Mouse (Mus musculus) hindbrain, embryonic 16.5 days (tissue): ENCODE measurements at regions not wholly inside any gene's neighbourhood (a gene's known extent, or its start where the extent isn't known, plus 50 kb on each side); places are given as distances from the start of the nearest gene placed in this dataset.
A peak's percentile ranks its signal among the peaks of the same experiment; 100 is the strongest.

Source experiments
- ATAC-seq: fragments of 200-750 bp; cut with Nextera tagmentation; 2 replicates; pipeline ENCODE4 v1.8.0; 2017; ENCODE audit warnings: moderate TSS enrichment, moderate library complexity
- H3K27ac ChIP-seq: fragments of 300-500 bp; sonication (generic); 2 replicates; pipeline ENCODE4 v1.5.1; 2014; ENCODE audit warnings: low read depth, mild to moderate bottlenecking, control low read depth, low read length, moderate library complexity
- H3K27me3 ChIP-seq: fragments of 300-500 bp; sonication (generic); replicated peaks from 2 replicates; pipeline ENCODE4 v1.6.1; 2014; ENCODE audit warnings: low read length; ENCODE audit not compliant: control insufficient read depth, insufficient read depth
- H3K36me3 ChIP-seq: fragments of 300-500 bp; sonication (generic); 2 replicates; pipeline ENCODE4 v1.6.1; 2014; ENCODE audit warnings: mild to moderate bottlenecking, low read length, moderate library complexity, mixed read lengths; ENCODE audit not compliant: control insufficient read depth, insufficient read depth
- H3K4me1 ChIP-seq: fragments of 300-500 bp; sonication (generic); 2 replicates; pipeline ENCODE4 v1.6.1; 2014; ENCODE audit warnings: low read depth, low read length; ENCODE audit not compliant: control insufficient read depth, insufficient read depth
- H3K4me2 ChIP-seq: fragments of 300-500 bp; sonication (generic); 2 replicates; pipeline ENCODE4 v1.6.1; 2014; ENCODE audit warnings: mild to moderate bottlenecking, low read length, control low read depth, moderate library complexity
- H3K4me3 ChIP-seq: fragments of 300-500 bp; sonication (generic); 2 replicates; pipeline ENCODE4 v1.5.1; 2014; ENCODE audit warnings: mild to moderate bottlenecking, low read length, control low read depth, moderate library complexity
- H3K9ac ChIP-seq: fragments of 300-500 bp; sonication (generic); 2 replicates; pipeline ENCODE4 v1.6.1; 2014; ENCODE audit warnings: low read depth, mild to moderate bottlenecking, control low read depth, low read length, moderate library complexity
- H3K9me3 ChIP-seq: fragments of 300-500 bp; sonication (generic); 2 replicates; pipeline ENCODE4 v1.6.1; 2014; ENCODE audit warnings: mild to moderate bottlenecking, low read length, moderate library complexity; ENCODE audit not compliant: control insufficient read depth
- WGBS: fragments of 180-500 bp; shearing (Covaris S2); extraction: QIAGEN DNeasy Blood & Tissue Kit; methylation state at CpG from one replicate; pipeline ENCODE4 v1.1.7; 2014; 5-methylcytosine and 5-hydroxymethylcytosine counted together

- Histone ChIP-seq H3K36me3 (no peaks in the 10 kb centered on the region), H3K27ac (no peak overlapping the region), H3K4me3 (no peak overlapping the region), H3K4me2 (no peak overlapping the region), H3K9ac (no peak overlapping the region), H3K4me1 (no peaks in the 10 kb centered on the region), H3K9me3 (no peaks in the 10 kb centered on the region), H3K27me3 (no peaks in the 10 kb centered on the region)
- ATAC-seq = no peak
- WGBS = 58% methylated on average over 11 of the region's 11 CpGs
Observed at GRCm38 (mm10) chr2:75101501-75101900, 275.9 kb downstream of the Mtx2 start.

- Histone ChIP-seq H3K9me3 (no peaks in the 10 kb centered on the region), H3K4me2 (no peak overlapping the region), H3K27me3 (no peaks in the 10 kb centered on the region), H3K4me1 (no peaks in the 10 kb centered on the region), H3K9ac (no peak overlapping the region), H3K4me3 (no peak overlapping the region), H3K27ac (no peak overlapping the region), H3K36me3 (no peaks in the 10 kb centered on the region)
- WGBS = 87% methylated on average over 9 of the region's 9 CpGs
- ATAC-seq = no peak
Observed at GRCm38 (mm10) chr2:75112751-75113150, 287.1 kb downstream of the Mtx2 start.

- H3K36me3 ChIP-seq = no peaks in the 10 kb centered on the region
- H3K27me3 ChIP-seq = no peaks in the 10 kb centered on the region
- no peaks in the 10 kb centered on the region for H3K4me1 ChIP-seq
- H3K9ac ChIP-seq = no peak overlapping the region
- 48% methylated on average over 6 of the region's 6 CpGs for WGBS
- H3K4me2 ChIP-seq = no peak overlapping the region
- H3K27ac ChIP-seq = no peak overlapping the region
- no peak overlapping the region for H3K4me3 ChIP-seq
- H3K9me3 ChIP-seq = no peaks in the 10 kb centered on the region
- ATAC-seq = no peak
Observed at GRCm38 (mm10) chr2:75114375-75114774, 288.8 kb downstream of the Mtx2 start.

GRCm38 (mm10) chr2:75118348-75118926, 292.8 kb downstream of the Mtx2 start:
- Histone ChIP-seq H3K4me3 (no peak overlapping the region), H3K4me2 (no peak overlapping the region), H3K4me1 (no peaks in the 10 kb centered on the region), H3K36me3 (no peaks in the 10 kb centered on the region), H3K9me3 (no peaks in the 10 kb centered on the region), H3K27ac (no peak overlapping the region), H3K27me3 (no peaks in the 10 kb centered on the region), H3K9ac (no peak overlapping the region)
- WGBS = 79% methylated on average over 8 of the region's 8 CpGs
- ATAC-seq = no peak

- Histone ChIP-seq H3K9ac (no peak overlapping the region), H3K4me3 (no peak overlapping the region), H3K4me1 (no peaks in the 10 kb centered on the region), H3K4me2 (no peak overlapping the region), H3K27ac (no peak overlapping the region), H3K9me3 (no peaks in the 10 kb centered on the region), H3K36me3 (no peaks in the 10 kb centered on the region), H3K27me3 (no peaks in the 10 kb centered on the region)
- WGBS = 95% methylated on average over 9 of the region's 9 CpGs
- no peak for ATAC-seq
Observed at GRCm38 (mm10) chr2:75119599-75119998, 294.0 kb downstream of the Mtx2 start.

GRCm38 (mm10) chr2:75133298-75134080, 307.9 kb downstream of the Mtx2 start:
- H3K27me3 ChIP-seq = peaks cover 9% of the 10 kb centered on the region
- no peak for ATAC-seq
- WGBS = 85% methylated on average over 10 of the region's 10 CpGs

GRCm38 (mm10) chr2:75136618-75137017, 311.0 kb downstream of the Mtx2 start:
- Histone ChIP-seq H3K9me3 (no peaks in the 10 kb centered on the region), H3K4me3 (peak overlapping the region; percentile 0; the same call in 1 of the 2 replicates), H3K27ac (no peak overlapping the region), H3K9ac (no peak overlapping the region), H3K4me2 (peak overlapping the region; percentile 87), H3K36me3 (no peaks in the 10 kb centered on the region), H3K4me1 (peaks cover 8% of the 10 kb centered on the region), H3K27me3 (peaks cover 18% of the 10 kb centered on the region)
- ATAC-seq = no peak
- WGBS = 14% methylated on average over 8 of the region's 8 CpGs

More at GRCm38 (mm10) chr2:75133298-75134080, 307.9 kb downstream of the Mtx2 start:
- Histone ChIP-seq H3K4me2 (no peak overlapping the region), H3K36me3 (no peaks in the 10 kb centered on the region), H3K4me3 (no peak overlapping the region), H3K4me1 (peaks cover 8% of the 10 kb centered on the region), H3K27ac (no peak overlapping the region), H3K9ac (no peak overlapping the region), H3K9me3 (no peaks in the 10 kb centered on the region)

- Histone ChIP-seq H3K27me3 (peaks cover 16% of the 10 kb centered on the region), H3K9me3 (no peaks in the 10 kb centered on the region), H3K4me1 (peaks cover 8% of the 10 kb centered on the region), H3K9ac (peak overlapping the region; percentile 60), H3K4me3 (peak overlapping the region; percentile 45), H3K27ac (no peak overlapping the region), H3K4me2 (peak overlapping the region; percentile 87), H3K36me3 (no peaks in the 10 kb centered on the region)
- whole genome bisulfite sequencing = under 1% methylated on average over 42 of the region's 42 CpGs
- peak; percentile 63 for ATAC-seq
Observed at GRCm38 (mm10) chr2:75137133-75137982, 311.8 kb downstream of the Mtx2 start.
